In genomic region chr15:6873807-6874600, GRCm38 (mm10) we compare ENCODE assay signal across 8 mouse cellular contexts. TPM values are rescaled to one million over a fixed set of nuclear protein-coding genes. Genes with fewer than 3 reads are reported as not detected.
DNase-seq lines count a peak whose midpoint lies in the region; ATAC-seq lines count a peak whose summit lies in the region.

No protein-coding gene starts in this region.

- H3K4me3 ChIP-seq in forebrain, embryonic 12.5 days (replicated peaks), result peak overlapping the region; percentile 40
- peak overlapping the region; percentile 61 for H3K4me3 ChIP-seq in midbrain, embryonic 10.5 days

- ATAC-seq in forebrain, embryonic 12.5 days (ENCODE audit: low FRiP score), result peak; percentile 11; the same call in 1 of the 2 replicates

- peaks cover 74% of the 10 kb centered on the region for H3K27me3 ChIP-seq in forebrain, embryonic 12.5 days
- peaks cover 75% of the 10 kb centered on the region for H3K27me3 ChIP-seq in midbrain, embryonic 10.5 days (ENCODE audit: low read depth, poor library complexity, severe bottlenecking)

- peaks cover 14% of the 10 kb centered on the region for H3K4me1 ChIP-seq in forebrain, embryonic 12.5 days
- H3K4me1 ChIP-seq in midbrain, embryonic 10.5 days, result peaks cover 17% of the 10 kb centered on the region

- WGBS in forebrain, embryonic 12.5 days, result 1% methylated on average over 52 of the region's 52 CpGs
- WGBS in midbrain, embryonic 10.5 days, result under 1% methylated on average over 52 of the region's 52 CpGs

- H3K9ac ChIP-seq in forebrain, embryonic 12.5 days, result 0 out of 2 replicates have a peak overlapping the region, but pooled peaks have one; percentile 18

- intact Hi-C loops in heart, postnatal 25 days (cut with DNase I), result no loop called here

- no peaks in the 10 kb centered on the region for H3K9me3 ChIP-seq in forebrain, embryonic 12.5 days
- H3K9me3 ChIP-seq in midbrain, embryonic 10.5 days (replicated peaks), result no peaks in the 10 kb centered on the region

- H3K4me2 ChIP-seq in forebrain, embryonic 12.5 days, result peak overlapping the region; percentile 69

- H3K36me3 ChIP-seq in forebrain, embryonic 12.5 days (replicated peaks), result no peaks in the 10 kb centered on the region
- H3K36me3 ChIP-seq in midbrain, embryonic 10.5 days, result no peaks in the 10 kb centered on the region

- DNase-seq in spleen, adult 18-20 months, result peak; percentile 11 to 14
- no peak for DNase-seq in spleen, postnatal 14 days (ENCODE audit: low spot score in 2 of 2)
- DNase-seq in heart, postnatal 25 days (ENCODE audit: low spot score), result peak; percentile 81
- peak; percentile 77 to 85 for DNase-seq in kidney, postnatal 4 days
- peak; percentile 44 for DNase-seq in midbrain, embryonic 10.5 days (ENCODE audit: low spot score)
- DNase-seq in testis, postnatal 14 days (ENCODE audit: low spot score), result peak; percentile 38
- no peak for DNase-seq in layer of hippocampus, adult 11-12 months (ENCODE audit: low spot score)

- no peak overlapping the region for H3K27ac ChIP-seq in forebrain, embryonic 12.5 days
- H3K27ac ChIP-seq in midbrain, embryonic 10.5 days (replicated peaks), result peak overlapping the region; percentile 57; the same call in 1 of the 2 replicates

RNA-seq across cellular contexts. Expression of gene Osmr, which starts 0.8 kb away (rescaled TPM):
- polyA plus RNA-seq in forebrain, embryonic 12.5 days (2016; fragmentation: Nextera tagmentation; extraction: Ambion mirVana), result 0.50 and 0.72 TPM in 2 replicates
- total RNA-seq in heart, postnatal 25 days (2021), result 10 to 100 TPM in 1 of 2 experiments, 1 to 10 TPM in 1; 9.0 to 11.3 TPM
- 0.41 and 0.83 TPM in 2 replicates for polyA plus RNA-seq in midbrain, embryonic 10.5 days (2016; fragmentation: Nextera tagmentation; extraction: Ambion mirVana)

Comparison
In these comparisons a context has a peak if more than half of its experiments do, and no peak if none do; other contexts are left out.
1. DNase-seq: peak in spleen, adult 18-20 months (2 of 2), heart, postnatal 25 days (single experiment), kidney, postnatal 4 days (2 of 2), midbrain, embryonic 10.5 days (single experiment) and testis, postnatal 14 days (single experiment); none in spleen, postnatal 14 days (0 of 2) and layer of hippocampus, adult 11-12 months (single experiment).